Mouse (Mus musculus) spleen, adult 2 months (tissue): ENCODE data around the gene 1700025G04Rik.

Source experiments
- CTCF ChIP-seq: fragments of 200-500 bp; IDR thresholded peaks from 2 replicates; pipeline ENCODE4 v1.5.1; 2011; ENCODE audit warnings: mild to moderate bottlenecking, inconsistent platforms; ENCODE audit not compliant: insufficient read depth, insufficient read length, insufficient replicate concordance; ENCODE audit errors: extremely low read depth
- POLR2A ChIP-seq: fragments of 200-500 bp; IDR thresholded peaks from 2 replicates; pipeline ENCODE4 v1.6.1; 2011; ENCODE audit warnings: low read depth, low read length, inconsistent platforms

DNA sequence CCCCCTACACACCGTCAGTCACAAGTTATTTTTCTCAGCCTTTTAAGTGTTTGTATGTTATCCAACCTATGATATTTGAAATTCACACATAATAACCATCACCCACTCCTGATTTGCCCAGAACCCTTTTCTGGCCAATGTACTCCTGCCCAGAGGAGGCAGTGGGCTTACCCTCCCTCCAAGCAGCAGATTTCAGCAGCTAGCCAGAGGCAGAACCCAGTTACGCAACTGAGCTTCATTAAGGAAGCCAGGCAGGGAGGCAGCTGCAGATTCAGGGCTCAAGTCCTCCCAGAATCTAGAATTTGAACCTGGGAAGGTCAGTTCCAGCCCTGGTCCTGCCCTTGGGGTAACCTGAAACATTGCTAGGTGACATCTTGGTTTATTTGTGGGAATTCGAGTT is 141.9 kb downstream of the 1700025G04Rik start:
- no peak for TF ChIP-seq CTCF
- TF ChIP-seq POLR2A, result no peak
